Mouse (Mus musculus): ENCODE measurements at regions not wholly inside any gene's neighbourhood (a gene's known extent, or its start where the extent isn't known, plus 50 kb on each side); places are given as distances from the start of the nearest gene placed in this dataset.

- TF ChIP-seq GATA1 (IDR thresholded peaks at IDR 0.05; ENCODE audit: borderline replicate concordance, low read length), result no peak
- TF ChIP-seq FLI1 (IDR thresholded peaks at IDR 0.05; ENCODE audit: low read length), result no peak
Measured at GRCm38 (mm10) chr13:42538046-42538445, 142.4 kb upstream of the Phactr1 start.
